Mouse (Mus musculus): ENCODE data around the gene Acp5.
A peak's percentile ranks its signal among the peaks of the same experiment; 100 is the strongest.

The Acp5 gene

DNA sequence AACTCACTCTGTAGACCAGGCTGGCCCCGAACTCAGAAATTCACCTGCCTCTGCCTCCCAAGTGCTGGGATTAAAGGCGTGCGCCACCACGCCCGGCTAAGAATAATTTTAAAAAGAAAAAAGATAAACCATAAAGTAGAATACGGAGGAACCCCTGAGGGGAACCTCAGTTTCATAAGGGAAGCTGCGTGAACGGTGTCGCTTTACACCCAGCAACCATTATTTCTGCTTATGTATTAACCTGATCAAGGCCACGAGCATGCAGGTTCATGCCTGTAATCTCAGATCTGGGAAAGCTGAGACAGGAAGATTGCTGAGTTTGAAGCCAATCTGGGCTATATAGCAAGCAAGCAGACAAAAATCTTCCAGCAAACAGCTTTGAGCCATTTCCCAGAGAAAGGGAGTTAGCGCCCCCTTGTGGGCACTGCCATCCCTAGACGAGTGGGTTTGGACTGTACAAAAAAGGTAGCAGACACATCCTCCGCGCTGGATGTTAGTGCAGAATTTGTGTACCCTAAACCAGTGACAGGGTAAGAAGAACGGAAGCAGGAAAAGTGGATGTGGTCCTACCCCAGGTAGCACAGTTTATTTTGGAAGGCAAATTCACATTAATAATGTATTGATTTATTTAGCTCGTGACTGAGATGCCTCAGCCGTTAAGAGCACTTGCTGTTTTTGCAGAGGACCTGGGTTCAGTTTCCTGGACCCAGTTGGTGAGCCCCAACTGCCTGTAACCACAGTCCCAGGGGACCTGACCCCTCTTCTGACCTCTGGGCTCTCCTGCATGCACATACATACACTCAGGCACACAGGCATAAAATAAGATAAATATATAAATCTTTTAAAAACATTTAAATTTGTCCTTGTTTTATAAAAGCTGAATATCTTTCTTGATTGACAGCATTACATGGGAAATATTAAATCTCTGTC, 7.9 kb upstream of the Acp5 start:
- peak; percentile 51 for DNase-seq (ENCODE audit: low read depth, low spot score)

DNA sequence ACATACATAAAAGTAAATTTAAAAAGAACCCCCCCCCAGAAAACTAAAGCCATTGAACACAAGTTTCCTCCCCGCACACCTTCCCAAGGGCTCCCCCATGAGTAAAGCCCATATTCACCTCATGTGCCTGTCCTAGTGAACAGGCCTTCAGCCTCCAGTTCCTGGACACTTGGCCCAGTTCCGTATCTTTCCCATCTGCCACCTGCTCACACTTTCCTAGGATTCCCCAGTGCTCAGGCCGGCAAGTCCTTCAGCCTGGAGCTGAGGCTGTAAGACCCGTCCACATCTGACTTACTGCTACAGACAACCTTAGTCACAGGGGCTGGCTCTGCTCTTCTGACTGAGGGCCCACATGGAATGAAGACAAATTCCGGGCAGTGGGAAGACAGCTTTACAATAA, 4.2 kb upstream of the Acp5 start:
- no peak for DNase-seq (ENCODE audit: low read depth, low spot score)

- DNase-seq (ENCODE audit: low read depth, low spot score), result no peak
Observed at GRCm38 (mm10) chr9:22138480-22138879, 3.0 kb upstream of the Acp5 start.

GRCm38 (mm10) chr9:22136765-22137547, 1.4 kb upstream of the Acp5 start:
- DNase-seq (ENCODE audit: low read depth, low spot score), result no peak

GRCm38 (mm10) chr9:22134988-22135643, 395 bp downstream of the Acp5 start:
- no peak for DNase-seq (ENCODE audit: low read depth, low spot score)

GRCm38 (mm10) chr9:22134246-22134890, 1.1 kb downstream of the Acp5 start:
- no peak for DNase-seq (ENCODE audit: low read depth, low spot score)

DNA sequence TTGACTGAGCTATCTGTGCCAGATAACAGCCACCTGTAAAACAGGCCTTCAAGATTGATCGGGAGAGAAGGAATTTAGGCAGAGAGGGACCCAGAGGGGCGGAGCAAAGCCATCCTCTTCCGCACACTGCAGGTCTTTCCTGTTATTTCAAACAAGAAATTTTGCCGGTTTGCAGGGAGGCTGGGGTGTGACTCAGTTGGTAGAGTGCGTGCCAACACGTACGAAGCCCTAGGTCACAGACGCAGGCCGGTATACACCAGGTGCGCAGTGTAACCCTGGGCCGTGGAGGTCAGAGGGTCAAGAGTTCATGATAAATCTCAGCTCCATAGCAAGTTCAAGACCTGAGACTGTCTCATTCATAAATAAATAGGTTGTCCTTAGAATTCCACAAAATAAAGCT, 3.3 kb downstream of the Acp5 start:
- no peak for DNase-seq (ENCODE audit: low read depth, low spot score)

DNA sequence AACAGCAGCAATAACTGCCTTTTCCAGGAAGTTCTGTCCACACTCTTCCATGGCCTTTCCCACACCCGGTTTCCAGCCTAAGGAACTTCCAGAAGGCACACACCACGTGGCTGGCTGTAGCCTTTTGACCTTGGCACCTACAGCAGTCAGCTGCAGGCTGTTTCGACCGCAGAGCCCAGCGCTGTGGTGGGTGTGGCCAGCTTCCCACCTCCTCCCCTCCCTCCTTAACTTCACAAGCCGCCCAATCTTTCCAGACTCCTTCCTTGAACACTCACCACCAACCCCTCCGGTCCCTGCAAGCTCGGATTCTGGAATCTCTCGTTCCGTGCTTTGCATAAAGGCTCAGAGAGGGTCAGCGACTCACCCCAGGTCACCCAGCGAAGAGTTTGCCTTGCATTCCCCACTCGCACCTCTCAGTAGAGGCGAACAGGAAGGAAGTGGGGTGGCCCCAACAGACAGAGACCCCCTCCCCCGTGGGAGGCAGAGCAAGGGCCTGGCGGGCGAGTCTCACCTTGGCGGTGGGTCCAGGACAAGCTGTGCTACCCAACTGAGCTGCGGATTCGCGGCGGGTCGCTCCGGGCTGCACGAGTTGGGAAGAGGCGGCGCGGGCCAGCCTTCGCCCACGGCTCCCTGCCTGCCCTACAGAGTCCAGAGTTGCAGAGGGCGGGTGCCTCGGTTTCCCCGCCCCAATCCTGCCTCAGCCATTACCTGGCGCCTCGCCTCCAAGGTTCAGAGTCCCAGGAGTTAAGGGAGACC, 4.1 kb downstream of the Acp5 start:
- DNase-seq (ENCODE audit: low read depth, low spot score), result no peak

- no peak for DNase-seq (ENCODE audit: low read depth, low spot score)
Observed at GRCm38 (mm10) chr9:22125246-22126027, 10.1 kb downstream of the Acp5 start.

DNA sequence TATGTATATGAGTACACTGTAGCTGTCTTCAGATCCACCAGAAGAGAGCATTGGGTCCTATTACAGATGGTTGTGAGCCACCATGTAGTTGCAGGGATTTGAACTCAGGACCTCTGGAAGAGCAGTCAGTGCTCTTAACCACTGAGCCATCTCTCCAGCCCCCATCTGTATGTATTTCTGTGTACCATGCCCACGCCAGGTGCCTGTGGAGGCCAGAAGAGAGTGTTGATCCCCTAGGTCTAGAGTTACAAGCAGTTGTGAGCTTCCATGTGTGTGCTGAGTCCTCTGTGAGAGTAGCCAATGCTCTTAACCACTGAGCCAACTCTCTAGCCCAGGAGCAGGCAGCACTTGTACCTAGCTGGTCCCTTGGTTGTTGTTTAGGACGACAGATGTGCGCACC, 11.3 kb downstream of the Acp5 start:
- no peak for DNase-seq (ENCODE audit: low read depth, low spot score)

GRCm38 (mm10) chr9:22123069-22123609, 12.4 kb downstream of the Acp5 start:
- no peak for DNase-seq (ENCODE audit: low read depth, low spot score)

GRCm38 (mm10) chr9:22122005-22122404, 13.5 kb downstream of the Acp5 start:
- no peak for DNase-seq (ENCODE audit: low read depth, low spot score)

DNA sequence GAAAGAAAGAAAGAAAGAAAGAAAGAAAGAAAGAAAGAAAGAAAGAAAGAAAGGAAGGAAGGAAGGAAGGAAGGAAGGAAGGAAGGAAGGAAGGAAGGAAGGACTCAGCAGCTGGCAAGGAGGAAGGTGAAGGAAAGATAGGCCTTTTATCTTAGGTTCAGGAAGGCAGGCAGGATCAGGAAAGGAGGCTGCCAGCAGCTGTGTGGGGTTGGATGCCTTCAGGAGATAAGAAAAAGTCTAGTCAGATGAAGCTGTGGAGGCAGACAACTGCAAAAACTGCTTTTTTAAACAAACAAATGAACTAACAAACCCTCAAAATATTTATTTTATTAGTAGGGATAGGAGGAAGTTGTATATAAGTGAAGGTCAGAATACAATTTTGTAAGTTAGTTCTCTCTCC, 14.0 kb downstream of the Acp5 start:
- no peak for DNase-seq (ENCODE audit: low read depth, low spot score)

- DNase-seq (ENCODE audit: low read depth, low spot score), result peak; percentile 55
Observed at GRCm38 (mm10) chr9:22119543-22119942, 16.0 kb downstream of the Acp5 start.

- DNase-seq (ENCODE audit: low read depth, low spot score), result peak; percentile 71
Observed at GRCm38 (mm10) chr9:22117754-22118456, 17.6 kb downstream of the Acp5 start.

GRCm38 (mm10) chr9:22116740-22117426, 18.6 kb downstream of the Acp5 start, which contains the start of gene Elof1:
Elof1 (minus strand) TSS chr9:22117172.
- DNase-seq (ENCODE audit: low read depth, low spot score), result peak; percentile 97

GRCm38 (mm10) chr9:22116086-22116485, 19.4 kb downstream of the Acp5 start:
- DNase-seq (ENCODE audit: low read depth, low spot score), result no peak

DNA sequence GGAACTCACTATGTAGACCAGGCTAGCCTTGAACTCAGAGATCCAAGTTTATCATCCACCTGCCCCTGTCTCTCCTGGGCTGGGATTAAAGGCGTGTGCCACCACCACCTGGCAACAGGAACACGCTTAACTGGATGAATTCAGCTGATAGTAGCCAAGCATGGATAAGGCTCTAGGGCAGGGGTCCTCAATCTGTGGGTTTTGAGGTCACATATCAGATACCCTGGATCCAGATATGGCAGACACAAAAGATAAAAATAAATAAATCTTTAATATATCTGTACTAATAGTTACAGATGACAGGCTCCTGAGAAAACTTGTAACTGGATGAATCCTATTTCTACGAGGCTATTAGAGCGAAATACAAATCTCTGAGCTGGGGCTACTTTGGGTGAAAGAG, 19.9 kb downstream of the Acp5 start:
- DNase-seq (ENCODE audit: low read depth, low spot score), result no peak

- DNase-seq (ENCODE audit: low read depth, low spot score), result no peak
Observed at GRCm38 (mm10) chr9:22108194-22108593, 27.3 kb downstream of the Acp5 start.

All from telencephalon, adult 2 months (tissue).